Mouse (Mus musculus) E14TG2a.4 (cell line): ENCODE results near the gene Sept11.

Source experiments
- H3K27me3 ChIP-seq: 2 replicates; pipeline ENCODE4 v1.6.1; 2014; ENCODE audit warnings: low read length, control low read depth; ENCODE audit not compliant: insufficient read depth
- H3K36me3 ChIP-seq: 2 replicates; pipeline ENCODE4 v1.6.1; 2014; ENCODE audit warnings: low read length, control low read depth; ENCODE audit not compliant: insufficient read depth
- H3K4me1 ChIP-seq: replicated peaks from 2 replicates; pipeline ENCODE4 v1.6.1; 2014; ENCODE audit warnings: low read depth, low read length, control low read depth
- H3K4me3 ChIP-seq: replicated peaks from 2 replicates; pipeline ENCODE4 v1.5.1; 2014; ENCODE audit warnings: mild to moderate bottlenecking, low read length
- H3K9me3 ChIP-seq: 2 replicates; pipeline ENCODE4 v1.6.1; 2014; ENCODE audit warnings: low read length, control low read depth
- CTCF ChIP-seq: conservative IDR thresholded peaks from 2 replicates; pipeline ENCODE4 v1.5.1; 2014; ENCODE audit warnings: low read length
- NANOG ChIP-seq: IDR thresholded peaks from 2 replicates; pipeline ENCODE4 v1.6.1; 2014; ENCODE audit warnings: borderline replicate concordance, low read length, mixed read lengths
- POU5F1 ChIP-seq: IDR thresholded peaks from 2 replicates; pipeline ENCODE4 v1.6.1; 2014; ENCODE audit warnings: low read length, borderline replicate concordance

Gene Sept11

GRCm38 (mm10) chr5:93218375-93218774, 125.1 kb downstream of the Sept11 start:
- Histone ChIP-seq H3K36me3 (no peaks in the 10 kb centered on the region), H3K4me3 (no peak overlapping the region), H3K4me1 (no peaks in the 10 kb centered on the region), H3K27me3 (peaks cover 4% of the 10 kb centered on the region; the same call in 1 of the 2 replicates), H3K9me3 (no peaks in the 10 kb centered on the region)
- TF ChIP-seq CTCF, result no peak
- TF ChIP-seq POU5F1, result no peak
- TF ChIP-seq NANOG, result no peak

- H3K4me1 ChIP-seq, result no peaks in the 10 kb centered on the region
- H3K36me3 ChIP-seq, result no peaks in the 10 kb centered on the region
- no peak overlapping the region for H3K4me3 ChIP-seq
- peaks cover 7% of the 10 kb centered on the region; the same call in 1 of the 2 replicates for H3K27me3 ChIP-seq
- H3K9me3 ChIP-seq, result no peaks in the 10 kb centered on the region
- TF ChIP-seq CTCF (no peak), POU5F1 (no peak)
Observed at GRCm38 (mm10) chr5:93221661-93222060, 128.4 kb downstream of the Sept11 start.

- Histone ChIP-seq H3K9me3 (no peaks in the 10 kb centered on the region), H3K27me3 (peaks cover 7% of the 10 kb centered on the region; the same call in 1 of the 2 replicates), H3K4me3 (no peak overlapping the region), H3K36me3 (no peaks in the 10 kb centered on the region), H3K4me1 (no peaks in the 10 kb centered on the region)
- TF ChIP-seq POU5F1 (no peak), NANOG (no peak)
Observed at GRCm38 (mm10) chr5:93224549-93224948, 131.3 kb downstream of the Sept11 start.
